Mouse (Mus musculus): ENCODE measurements around the gene Frzb.
"Not testable (repeated sequence)": the region's sequence is repeated elsewhere in the genome, so short reads cannot be mapped to it uniquely, and the experiment has no call there.

Frzb gene

DNA sequence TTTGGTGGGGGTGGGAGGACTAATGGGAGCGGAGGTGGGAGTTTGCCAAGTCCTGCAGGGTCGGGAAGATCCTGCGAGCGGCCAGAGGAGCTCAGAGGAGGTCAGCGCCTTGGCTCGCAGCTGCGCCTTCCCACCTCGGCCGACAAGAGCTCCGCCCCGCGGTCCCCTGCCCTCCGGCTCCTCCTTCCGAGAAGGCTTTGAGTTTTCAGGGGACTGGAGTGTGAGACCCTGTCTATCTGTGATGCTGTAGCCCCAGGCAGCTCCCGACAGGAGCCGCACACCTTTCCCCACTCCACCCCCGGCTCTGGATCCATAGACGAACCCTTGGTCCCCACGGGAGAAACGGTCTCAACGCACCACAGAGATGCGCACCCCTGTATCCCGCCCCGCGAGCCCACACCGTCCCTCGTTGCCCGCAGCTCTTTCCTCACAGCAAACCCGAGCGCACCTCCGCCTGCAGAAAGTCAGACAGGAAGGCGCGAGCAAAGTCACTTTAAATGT is at the start of gene Frzb:
TSS of gene Frzb (minus strand) at position 335 of the 501 bp plus-strand sequence.
- peak; percentile 46 for DNase-seq (ENCODE audit: low read depth, low spot score)

DNA sequence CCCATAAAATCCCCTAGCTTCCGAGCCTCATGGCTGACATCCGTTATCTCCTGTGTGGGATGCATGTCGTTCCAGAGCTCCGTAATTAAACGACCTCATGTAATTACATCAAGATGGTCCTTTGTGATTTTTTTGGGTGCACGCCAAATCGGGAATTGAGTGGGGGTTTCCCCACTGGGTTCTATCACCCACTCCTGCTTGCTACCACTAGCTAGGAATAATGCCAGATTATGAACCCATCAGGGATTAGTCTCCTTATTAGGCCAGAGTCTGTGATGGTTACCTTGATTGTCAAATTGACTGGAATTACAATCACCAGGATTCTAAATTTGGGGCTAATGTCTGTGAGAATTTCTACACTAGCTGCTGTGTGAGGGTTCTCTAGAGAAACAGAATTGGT is 47.9 kb upstream of the Frzb start:
- DNase-seq (ENCODE audit: low read depth, low spot score) = not testable (repeated sequence)

DNA sequence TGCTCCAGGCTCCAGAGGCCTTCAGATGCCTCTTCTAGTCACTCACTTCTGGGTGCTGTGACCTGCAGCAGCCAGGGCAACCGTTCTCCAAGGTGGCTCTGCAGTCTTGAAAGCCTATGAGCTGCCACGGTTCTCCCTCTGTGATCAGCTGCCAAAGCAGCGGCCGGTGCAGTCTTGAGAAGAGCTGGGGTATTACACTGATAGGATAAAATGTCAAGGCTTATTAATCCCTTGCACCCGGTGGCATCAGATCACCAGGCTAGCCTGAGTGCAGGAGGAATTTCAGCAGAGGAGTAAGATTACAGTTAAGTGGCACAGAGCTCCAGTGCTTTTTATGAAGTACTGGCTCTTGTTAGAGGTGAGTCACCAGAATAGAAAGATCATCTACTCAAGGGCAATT is 39.4 kb upstream of the Frzb start:
- DNase-seq (ENCODE audit: low read depth, low spot score) = no peak

DNA sequence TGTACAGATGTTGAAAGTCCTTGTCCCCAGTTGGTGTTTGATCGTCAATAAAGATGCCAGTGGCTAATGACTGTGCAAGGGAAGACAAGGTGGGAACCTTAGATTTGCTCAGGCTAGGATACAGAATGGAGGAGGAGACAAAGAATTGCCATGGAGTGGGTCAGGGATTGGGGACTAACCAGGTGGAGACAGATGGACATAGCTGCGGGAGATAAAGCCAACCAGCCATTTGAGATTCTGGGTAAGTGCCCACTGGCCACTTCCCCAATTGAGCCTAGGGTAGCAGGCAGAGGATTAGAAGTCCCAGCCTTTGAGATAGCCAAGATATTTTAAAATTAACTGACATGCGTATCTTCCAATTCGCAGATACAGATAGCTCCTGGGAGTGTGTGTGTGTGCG is 37.5 kb upstream of the Frzb start:
- DNase-seq (ENCODE audit: low read depth, low spot score) = no peak

DNA sequence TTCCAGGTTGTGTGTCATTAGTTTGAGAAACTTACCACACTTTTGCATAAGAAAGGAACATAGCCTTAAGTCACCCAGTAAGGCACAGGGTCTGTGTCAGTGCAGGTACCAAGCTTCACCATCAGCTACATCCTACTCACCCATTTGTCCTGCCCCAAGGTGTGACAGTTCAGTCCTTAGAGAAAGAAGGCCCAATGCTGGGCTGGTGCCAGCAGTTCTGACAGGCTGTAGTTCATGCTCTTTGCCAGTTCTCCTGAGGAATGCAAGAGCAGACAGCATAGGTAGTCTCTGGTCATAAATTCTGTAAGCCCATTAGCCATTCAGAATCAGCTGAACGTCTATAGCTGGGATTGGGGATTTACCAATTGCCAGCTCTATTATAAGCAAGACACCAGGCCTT is 28.4 kb upstream of the Frzb start:
- no peak for DNase-seq (ENCODE audit: low read depth, low spot score)

DNA sequence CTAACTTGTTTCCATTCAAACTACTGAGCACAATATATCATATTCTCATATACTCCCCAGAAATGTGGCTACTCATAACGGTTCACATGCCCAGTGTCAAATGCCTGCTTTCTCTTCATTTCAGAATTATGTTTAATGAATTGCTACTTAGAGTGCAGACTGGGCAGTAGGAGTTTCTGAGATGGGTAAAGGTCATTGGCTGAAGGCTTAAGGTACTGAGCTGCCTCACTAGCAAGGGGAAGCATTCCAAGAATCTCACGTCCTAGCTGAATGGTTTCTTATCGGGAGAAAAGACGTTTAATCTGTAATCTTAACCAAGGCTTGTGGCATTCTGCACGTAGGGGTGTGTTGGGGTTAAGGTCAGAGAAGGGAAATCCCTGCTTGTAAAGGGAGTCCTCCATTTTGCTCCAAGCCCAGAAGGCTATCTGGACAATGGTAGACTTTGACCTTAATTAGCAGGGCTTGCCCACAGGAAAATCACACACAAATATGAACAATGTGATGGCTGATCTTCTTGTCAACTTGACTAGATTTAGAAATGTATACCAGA is 26.9 kb upstream of the Frzb start:
- no peak for DNase-seq (ENCODE audit: low read depth, low spot score)

DNA sequence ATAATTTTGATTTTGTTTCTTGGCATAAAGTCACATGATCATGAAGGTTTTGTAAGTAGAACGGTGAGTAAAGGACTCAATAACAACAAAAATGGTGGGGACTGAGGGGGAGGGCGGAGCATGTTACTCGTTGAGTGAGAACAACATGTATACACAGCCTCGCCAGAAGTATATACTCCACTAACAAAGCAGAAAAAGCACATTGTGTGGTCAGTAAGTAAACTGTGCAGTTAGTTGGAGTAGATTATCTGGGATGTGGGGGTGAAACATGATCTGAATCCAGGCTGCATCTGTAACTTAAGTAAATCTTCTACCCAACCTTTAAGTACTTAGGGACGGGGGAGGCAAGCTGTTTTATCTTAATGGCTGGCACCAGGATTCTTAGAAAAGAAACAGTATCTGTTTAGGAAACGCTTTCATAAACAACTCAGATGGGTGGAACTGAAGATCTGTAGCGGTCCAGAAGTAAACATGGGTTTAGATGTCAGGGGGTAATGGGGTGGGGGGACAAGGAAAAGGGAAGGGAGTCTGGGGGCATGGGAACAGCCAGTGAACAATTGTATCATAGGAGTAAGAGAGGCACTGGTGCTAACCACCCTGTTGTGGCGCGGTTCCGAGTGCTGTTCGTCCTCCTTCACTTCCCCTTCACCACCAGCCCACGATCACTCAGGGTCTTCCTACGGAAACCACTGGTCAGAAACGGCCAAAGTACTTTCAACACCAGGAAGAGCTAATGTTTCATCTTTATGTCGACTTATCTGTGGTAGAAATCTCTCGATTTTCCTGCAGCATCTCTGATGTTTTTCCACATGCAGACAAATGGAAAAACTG is 18.8 kb upstream of the Frzb start:
- DNase-seq (ENCODE audit: low read depth, low spot score) = no peak

DNA sequence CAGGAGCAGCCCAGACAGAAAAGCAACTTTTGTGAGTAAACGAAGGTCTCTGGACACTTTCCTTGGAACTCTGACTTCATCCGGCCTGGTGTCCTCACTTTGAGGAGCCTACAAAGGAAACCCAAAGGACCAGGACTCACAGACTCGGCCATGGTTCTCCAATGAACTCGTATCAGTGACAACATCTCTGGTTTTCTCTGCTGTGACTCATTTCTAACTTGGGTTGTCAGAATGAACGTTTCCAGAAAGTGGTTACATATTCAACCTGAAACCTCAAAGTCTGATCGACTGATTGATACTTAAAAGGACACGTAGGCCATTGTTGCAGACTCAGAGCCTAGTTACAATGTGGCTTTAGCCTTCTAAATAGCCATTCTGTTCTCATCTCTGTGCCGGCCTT is 14.4 kb upstream of the Frzb start:
- no peak for DNase-seq (ENCODE audit: low read depth, low spot score)

DNA sequence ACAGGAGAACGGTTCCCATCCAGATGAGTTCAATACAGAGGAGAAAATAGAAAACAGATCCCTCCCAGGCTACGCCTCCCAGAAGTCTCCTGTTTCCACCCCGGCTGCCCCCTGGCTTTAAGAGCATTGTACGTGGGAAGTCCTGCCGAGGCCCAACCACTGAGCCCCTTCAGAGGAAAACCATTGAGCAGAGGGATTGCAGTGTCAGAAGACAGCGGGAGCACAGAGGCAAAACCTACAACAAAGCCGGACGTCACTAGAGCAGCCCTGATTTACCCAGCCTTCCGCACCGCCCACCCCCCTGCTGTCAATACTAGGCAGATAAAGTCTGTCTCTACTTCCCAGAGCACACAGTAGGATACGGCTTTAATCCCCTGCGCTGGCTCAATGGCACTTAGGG is 806 bp upstream of the Frzb start:
- peak; percentile 52 for DNase-seq (ENCODE audit: low read depth, low spot score)

DNA sequence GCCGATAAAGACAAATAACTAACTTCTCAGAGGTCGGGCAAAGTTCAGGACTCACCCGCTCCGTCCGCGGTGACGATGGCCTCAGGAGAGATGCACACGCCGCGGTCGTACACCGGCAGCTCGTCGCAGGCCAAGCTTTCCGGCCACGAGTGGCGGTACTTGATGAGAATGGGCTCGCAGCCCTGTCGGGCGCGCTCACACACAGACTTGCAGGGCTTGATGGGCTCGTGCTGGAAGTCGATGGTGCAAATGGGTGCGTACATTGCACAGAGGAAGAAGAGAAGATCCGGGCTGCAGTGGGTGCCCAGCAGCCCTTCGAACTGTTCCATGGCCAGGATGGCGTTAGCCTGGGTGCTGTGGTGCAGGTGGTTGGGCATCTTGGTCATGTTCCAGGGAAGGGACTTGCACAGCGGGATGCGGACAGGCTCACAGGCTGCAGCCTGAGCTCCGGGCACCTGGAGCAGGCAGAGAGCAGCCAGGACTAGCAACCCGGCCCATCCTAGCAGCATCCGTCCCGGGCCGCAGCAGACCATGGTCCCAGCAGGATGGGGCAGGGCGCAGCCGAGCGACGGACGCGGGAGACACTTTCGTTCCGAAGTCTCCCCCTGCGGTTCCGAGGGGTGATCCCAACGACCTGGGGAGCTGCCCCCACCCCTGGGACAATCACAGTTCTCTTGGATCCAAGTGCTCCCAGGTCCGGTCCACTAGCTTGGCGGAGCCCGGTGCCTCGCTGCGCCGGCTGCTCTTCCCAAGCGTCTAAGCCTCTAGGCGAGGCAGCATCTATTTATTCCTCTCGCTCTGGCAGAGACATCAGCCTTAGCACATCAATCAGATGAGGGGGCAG is 895 bp downstream of the Frzb start:
- no peak for DNase-seq (ENCODE audit: low read depth, low spot score)

DNA sequence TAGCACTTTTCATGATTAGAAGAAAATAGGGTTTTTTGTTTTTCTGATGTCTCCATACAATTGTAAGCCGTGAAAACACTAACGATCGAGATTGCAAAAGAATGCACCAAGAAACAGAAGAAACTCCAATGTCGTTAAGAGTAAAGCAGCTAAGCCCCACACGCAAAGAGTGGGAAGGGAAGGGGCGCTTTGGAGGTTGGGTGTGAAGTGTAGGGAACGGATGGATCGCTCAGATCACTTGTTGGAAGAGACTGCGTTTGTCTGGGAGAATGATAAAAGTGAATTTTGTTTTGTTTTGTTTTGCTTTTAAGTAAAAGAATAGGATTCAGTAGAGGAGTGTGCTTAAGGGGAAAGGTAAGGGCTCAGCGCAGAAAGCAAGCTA is 1.5 kb downstream of the Frzb start:
- no peak for DNase-seq (ENCODE audit: low read depth, low spot score)

DNA sequence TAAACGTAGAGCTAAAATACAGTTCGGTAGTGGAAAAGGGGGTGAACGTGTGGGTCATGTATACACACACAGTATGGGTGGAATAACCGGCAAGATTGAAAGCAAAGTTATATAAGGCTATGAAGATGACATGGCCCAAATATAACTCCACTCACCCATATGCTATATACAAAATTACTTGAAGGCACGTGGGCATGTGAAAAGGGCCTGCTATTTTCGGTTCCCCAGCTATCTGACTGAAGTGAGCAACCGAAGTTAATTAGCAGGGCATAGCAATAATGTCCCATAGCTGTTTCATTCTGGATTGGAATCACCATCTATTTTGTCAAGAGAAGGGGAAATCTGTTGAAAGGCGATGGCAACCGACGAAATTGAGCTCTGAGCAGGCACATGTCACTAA is 1.9 kb downstream of the Frzb start:
- DNase-seq (ENCODE audit: low read depth, low spot score) = no peak

DNA sequence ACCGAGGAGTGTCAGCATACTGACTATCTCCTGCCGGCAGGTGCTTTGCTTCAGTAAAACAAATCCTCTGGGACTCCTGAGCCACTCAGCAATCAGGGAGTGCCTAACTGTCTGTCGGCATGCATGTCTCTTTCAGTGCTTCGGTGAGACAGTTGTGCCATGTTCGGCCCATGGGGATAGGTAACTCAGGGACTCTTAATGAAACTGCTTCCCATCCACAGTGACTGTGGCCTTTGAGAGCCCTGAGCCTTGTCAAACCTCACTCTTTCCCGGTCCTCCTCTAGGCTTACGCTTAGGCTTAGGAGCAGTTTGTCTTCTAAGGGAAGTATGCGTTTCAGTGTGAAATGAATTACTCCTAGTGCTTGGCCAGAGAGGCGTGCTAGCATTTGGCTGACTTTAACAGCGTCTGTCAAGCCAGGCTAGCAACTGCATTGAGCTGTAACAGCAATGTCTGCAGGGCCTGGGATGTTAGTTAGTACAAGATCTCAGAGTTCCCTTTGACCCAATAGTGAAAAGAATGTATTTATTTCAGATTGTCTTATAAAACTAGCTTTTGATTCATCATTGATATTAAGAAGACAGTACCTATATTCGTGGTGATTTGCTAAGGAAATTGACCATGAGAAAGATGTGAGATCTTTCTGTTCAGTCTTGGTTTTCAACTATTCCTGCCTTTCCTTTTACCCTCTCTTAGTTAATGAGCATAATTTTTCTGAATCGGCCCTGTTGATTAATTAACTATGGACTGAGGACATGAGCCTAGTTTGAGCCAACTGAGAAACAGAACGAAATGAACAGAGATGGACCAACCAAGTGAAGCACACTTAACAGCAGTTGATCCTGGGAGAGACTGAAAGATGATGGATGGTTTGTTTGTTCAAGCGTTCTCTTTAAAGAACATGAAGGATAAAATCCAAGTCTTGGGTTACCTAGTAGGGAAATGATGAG is 2.7 kb downstream of the Frzb start:
- DNase-seq (ENCODE audit: low read depth, low spot score) = no peak

DNA sequence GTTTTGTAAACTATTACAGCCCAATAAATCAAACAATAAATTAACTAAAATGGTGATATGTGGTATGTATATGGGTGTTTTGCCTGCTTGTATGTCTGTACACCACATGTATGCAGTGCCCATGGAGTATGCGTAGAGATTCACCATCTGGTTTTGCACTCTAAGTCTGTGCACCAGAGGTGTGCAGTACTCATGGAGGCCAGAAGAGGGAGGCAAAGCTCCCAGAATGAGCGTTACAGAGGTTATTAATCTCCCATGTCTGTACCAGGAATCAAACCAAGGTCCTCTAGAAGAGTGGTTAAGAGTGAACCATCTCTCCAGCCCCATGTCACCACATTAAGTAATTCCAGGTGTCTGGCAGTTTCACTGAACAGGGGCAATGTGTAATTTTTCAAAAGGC is 3.5 kb downstream of the Frzb start:
- DNase-seq (ENCODE audit: low read depth, low spot score) = no peak

DNA sequence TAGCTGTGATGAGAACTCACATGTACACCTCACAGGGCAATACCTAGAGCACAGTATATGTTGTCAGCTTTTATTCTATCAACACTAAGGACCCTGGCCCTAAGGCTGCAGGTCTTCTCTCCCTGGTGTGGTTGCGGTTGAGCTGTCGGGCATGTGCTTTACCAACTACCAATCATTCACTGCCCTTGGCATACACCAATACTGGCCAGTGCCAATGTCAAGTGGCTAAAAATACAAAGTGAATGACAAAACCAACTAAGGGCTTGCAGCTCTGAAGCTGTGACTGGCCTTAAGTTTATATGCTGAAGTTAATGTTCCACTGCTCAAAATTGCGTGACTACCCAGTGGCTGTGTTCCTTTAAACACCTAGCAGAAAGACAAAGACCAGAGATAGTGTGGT is 6.0 kb downstream of the Frzb start:
- no peak for DNase-seq (ENCODE audit: low read depth, low spot score)

DNA sequence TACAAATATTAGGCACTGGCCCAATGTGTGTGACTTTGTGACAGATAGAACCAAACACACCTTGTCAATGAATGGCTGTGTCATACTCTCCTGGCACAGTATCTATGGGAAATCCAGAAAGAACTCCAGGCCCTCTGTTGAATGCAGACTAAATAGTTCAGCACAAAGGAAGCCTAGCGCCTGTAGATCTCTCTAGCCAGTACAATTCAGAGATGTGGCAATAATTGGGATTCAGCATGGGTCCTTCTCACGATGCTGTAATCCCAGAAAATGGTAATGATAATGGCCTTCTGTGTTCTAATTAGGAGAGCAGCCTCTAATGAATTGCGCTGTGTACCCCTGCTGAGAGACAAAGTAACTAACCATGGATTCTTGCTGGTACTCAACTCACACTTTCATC is 8.6 kb downstream of the Frzb start:
- DNase-seq (ENCODE audit: low read depth, low spot score) = no peak

DNA sequence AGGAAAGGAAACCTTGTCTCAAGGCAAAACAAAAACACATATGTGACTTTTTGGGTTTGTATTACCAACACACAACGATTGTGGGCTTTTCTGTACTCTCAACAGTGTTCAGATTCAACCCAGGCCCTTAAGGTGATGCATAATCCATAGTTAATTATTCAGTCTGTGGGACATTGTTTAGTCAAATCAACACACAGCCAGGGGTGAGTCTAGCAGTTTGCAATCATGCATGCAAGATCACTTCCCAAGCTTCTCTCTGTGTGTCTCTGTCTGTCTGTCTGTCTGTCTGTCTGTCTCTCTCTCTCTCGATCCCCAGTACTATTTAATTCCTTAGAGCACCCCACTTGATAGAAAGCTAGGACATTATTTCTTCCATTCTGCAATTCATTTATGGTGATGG is 10.0 kb downstream of the Frzb start:
- DNase-seq (ENCODE audit: low read depth, low spot score) = no peak

DNA sequence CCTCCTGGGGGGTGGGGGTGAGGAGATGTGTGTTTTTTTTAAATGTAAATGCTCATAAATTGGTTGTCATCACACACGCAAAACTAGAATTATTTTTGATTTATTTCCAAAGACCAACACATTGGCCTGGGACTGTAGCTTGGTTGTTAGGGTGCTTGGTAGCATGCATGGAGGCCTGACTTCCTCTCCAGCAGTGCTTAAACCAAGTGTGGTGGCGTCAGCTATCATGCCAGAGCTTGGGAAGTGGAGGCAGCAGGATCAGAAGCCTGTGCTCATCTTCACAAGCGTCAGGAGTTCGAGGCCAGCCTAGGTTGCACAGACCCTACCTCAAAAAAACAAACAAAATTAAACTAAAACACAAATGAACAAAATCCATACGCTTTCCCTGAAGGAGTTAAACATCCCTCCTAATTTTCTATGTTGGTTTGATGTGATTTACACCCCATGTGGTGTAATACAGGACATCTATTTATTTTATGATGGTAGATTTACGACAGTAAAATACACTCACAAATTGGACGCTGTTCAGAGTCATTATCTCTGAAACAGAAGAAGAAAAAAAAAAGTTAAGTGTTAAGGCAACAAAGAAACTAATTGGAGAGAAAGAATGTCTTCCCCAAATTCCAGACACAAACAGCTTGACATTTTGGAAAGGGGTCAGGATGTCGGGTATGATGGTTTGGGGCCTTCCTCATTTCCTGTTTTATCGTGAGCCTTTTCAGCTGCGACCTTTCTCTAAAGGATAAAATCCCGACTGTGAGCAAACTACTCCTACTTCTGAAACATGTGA is 12.4 kb downstream of the Frzb start:
- no peak for DNase-seq (ENCODE audit: low read depth, low spot score)

DNA sequence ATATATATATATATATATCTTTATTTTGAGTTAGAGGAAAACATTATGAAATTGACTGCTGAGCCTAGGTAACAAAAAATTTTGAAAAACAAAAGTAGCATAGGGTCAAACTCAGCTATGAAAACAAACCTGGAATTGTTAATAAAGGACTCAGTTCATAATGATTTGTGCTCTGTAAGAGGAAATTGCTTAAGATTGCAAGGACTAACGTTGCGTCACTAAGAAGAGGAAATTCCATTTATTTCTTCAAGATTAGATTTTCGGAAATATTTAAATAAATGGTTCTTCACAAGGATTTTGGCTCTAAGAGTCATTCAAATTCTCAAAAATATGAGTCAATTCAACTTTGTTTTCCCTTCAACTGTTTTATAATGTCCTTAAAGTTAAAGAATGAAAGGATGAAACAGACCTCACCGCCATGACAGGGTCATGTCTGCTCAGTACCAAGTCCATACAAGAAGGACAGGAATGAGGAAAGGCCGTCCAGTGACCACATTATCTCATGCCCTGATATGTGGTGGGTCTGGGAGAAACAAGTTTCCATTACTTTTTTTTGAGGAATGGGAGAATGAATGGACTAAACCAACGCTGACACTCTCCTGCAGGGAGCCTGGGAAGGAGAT is 14.1 kb downstream of the Frzb start:
- DNase-seq (ENCODE audit: low read depth, low spot score) = no peak
